Mouse (Mus musculus) lung, embryonic 16.5 days (tissue): ENCODE results near the gene Rplp0. TPM values are rescaled to one million over a fixed set of nuclear protein-coding genes. Genes with fewer than 3 reads are reported as not detected.
"Not testable (repeated sequence)": the region's sequence is repeated elsewhere in the genome, so short reads cannot be mapped to it uniquely, and the experiment has no call there.

ENCODE experiments used
- ATAC-seq: fragments of 200-750 bp; cut with Nextera tagmentation; 2 replicates; pipeline ENCODE4 v1.8.0; 2017; ENCODE audit warnings: low read depth, mild to moderate bottlenecking, moderate library complexity
- H3K27ac ChIP-seq: fragments of 300-500 bp; sonication (generic); 2 replicates; pipeline ENCODE4 v1.5.1; 2014; ENCODE audit warnings: mild to moderate bottlenecking, control low read depth, low read length
- H3K27me3 ChIP-seq: fragments of 300-500 bp; sonication (generic); 2 replicates; pipeline ENCODE4 v1.6.1; 2014; ENCODE audit warnings: low read depth, low read length, mixed read lengths; ENCODE audit not compliant: control insufficient read depth, insufficient read depth
- H3K36me3 ChIP-seq: fragments of 300-500 bp; sonication (generic); 2 replicates; pipeline ENCODE4 v1.6.1; 2014; ENCODE audit warnings: low read length; ENCODE audit not compliant: control insufficient read depth, insufficient read depth
- H3K4me1 ChIP-seq: fragments of 300-500 bp; sonication (generic); replicated peaks from 2 replicates; pipeline ENCODE4 v1.6.1; 2014; ENCODE audit warnings: low read length, mixed read lengths; ENCODE audit not compliant: control insufficient read depth, insufficient read depth
- H3K4me2 ChIP-seq: fragments of 300-500 bp; sonication (generic); 2 replicates; pipeline ENCODE4 v1.6.1; 2014; ENCODE audit warnings: low read depth, low read length, control low read depth
- H3K4me3 ChIP-seq: fragments of 300-500 bp; sonication (generic); 2 replicates; pipeline ENCODE4 v1.5.1; 2014; ENCODE audit warnings: mild to moderate bottlenecking, low read length, control low read depth
- H3K9ac ChIP-seq: fragments of 300-500 bp; sonication (generic); 2 replicates; pipeline ENCODE4 v1.6.1; 2014; ENCODE audit warnings: low read length, control low read depth
- H3K9me3 ChIP-seq: fragments of 300-500 bp; sonication (generic); 2 replicates; pipeline ENCODE4 v1.6.1; 2016; ENCODE audit warnings: low read length; ENCODE audit not compliant: control insufficient read depth
- WGBS: fragments of 180-500 bp; shearing (Covaris S2); extraction: QIAGEN DNeasy Blood & Tissue Kit; methylation state at CpG from one replicate; pipeline ENCODE4 v1.1.7; 2014; 5-methylcytosine and 5-hydroxymethylcytosine counted together
- polyA plus RNA-seq: library from polyadenylated mRNA; unstranded; fragments of >200 nt; fragmentation: Nextera tagmentation; extraction: Ambion mirVana; gene quantifications from 2 replicates; pipeline ENCODE4 v1.2.1, GENCODE M21; 2015

The Rplp0 gene
- polyA plus RNA-seq, 1 experiment from 2014 or later = 1,507 TPM

- WGBS = 89% methylated on average over 7 of the region's 7 CpGs
- H3K9me3 ChIP-seq = no peaks in the 10 kb centered on the region
- H3K4me1 ChIP-seq = peaks cover 16% of the 10 kb centered on the region
- H3K4me2 ChIP-seq = no peak overlapping the region
- H3K4me3 ChIP-seq = no peak overlapping the region
- ATAC-seq = no peak
- no peak overlapping the region for H3K9ac ChIP-seq
- no peaks in the 10 kb centered on the region for H3K27me3 ChIP-seq
- H3K27ac ChIP-seq = no peak overlapping the region
- H3K36me3 ChIP-seq = peaks cover 8% of the 10 kb centered on the region
Observed at GRCm38 (mm10) chr5:115571086-115571485, 11.8 kb downstream of the Rplp0 start.

DNA sequence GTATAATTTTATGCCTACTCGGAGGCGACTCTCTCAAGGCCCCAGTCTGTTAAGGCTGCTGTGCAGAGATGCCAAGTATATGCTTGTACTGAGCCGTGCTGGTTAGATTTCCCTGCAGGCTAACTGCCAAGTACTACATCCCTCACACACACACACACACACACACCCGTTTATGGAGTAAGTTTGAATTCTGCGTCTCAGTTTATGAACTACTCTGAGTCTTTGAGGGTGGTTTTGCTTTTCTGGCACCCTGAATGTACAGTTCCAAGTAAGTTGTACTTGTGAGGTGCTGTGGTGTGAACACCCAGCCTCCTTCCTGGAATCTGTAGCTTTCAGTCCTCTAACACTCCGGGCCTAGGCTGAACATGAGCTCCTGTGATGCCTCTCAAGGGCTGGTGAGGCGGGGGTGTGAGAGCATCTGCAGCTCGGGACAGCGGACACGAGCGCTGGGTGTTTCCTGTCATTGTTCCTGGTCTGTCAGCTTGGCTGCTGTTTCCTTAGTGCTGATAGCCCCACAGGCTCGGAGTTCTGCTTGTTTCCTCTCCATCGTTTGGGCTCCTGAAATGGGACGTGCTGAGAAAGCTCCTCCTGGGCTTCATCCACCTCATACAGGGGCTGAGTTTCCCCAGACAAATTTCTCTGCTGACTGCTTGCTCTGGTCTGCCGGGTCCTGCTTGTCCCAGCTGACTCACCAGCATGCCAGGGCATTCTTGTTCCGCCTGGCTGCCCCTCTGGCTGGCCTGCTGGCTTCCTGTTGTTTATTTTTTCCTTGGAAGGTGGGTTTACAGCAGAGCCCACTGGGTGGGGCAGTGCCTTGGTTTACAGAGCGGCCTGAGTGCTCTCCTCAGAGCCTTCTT, 13.6 kb downstream of the Rplp0 start:
- Histone ChIP-seq H3K27ac (peak overlapping the region; percentile 92), H3K36me3 (peaks cover 17% of the 10 kb centered on the region), H3K9me3 (no peaks in the 10 kb centered on the region), H3K4me3 (no peak overlapping the region), H3K9ac (0 out of 2 replicates have a peak overlapping the region, but pooled peaks have one; percentile 17), H3K4me2 (no peak overlapping the region), H3K27me3 (no peaks in the 10 kb centered on the region), H3K4me1 (peaks cover 13% of the 10 kb centered on the region)
- ATAC-seq = peak; percentile 78
- WGBS = 37% methylated on average over 17 of the region's 17 CpGs

- Histone ChIP-seq H3K4me1 (no peaks in the 10 kb centered on the region; the same call in 1 of the 2 replicates), H3K4me2 (no peak overlapping the region), H3K27ac (no peak overlapping the region), H3K9me3 (no peaks in the 10 kb centered on the region), H3K36me3 (peaks cover 26% of the 10 kb centered on the region), H3K4me3 (no peak overlapping the region), H3K27me3 (no peaks in the 10 kb centered on the region), H3K9ac (no peak overlapping the region)
- ATAC-seq = no peak
- 73% methylated on average over 8 of the region's 8 CpGs for WGBS
Observed at GRCm38 (mm10) chr5:115574992-115575391, 15.7 kb downstream of the Rplp0 start.

DNA sequence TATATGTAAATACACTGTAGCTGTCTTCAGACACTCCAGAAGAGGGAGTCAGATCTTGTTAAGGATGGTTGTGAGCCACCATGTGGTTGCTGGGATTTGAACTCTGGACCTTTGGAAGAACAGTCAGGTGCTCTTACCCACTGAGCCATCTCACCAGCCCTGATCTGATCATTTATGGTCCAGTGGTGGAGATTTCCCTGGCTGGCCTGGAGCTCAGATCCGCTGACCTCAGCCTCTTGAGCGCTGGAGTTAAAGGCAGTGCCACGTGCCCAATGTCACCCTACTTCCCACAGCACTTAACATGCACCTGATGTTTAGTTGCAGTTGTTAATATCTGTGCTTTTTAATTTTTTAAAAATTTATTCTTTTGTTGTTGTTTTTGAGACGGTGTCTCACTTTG, 18.4 kb downstream of the Rplp0 start:
- ATAC-seq, H3K4me2 ChIP-seq, H3K9ac ChIP-seq, H3K4me3 ChIP-seq, H3K27me3 ChIP-seq, H3K4me1 ChIP-seq, H3K9me3 ChIP-seq, H3K27ac ChIP-seq: not testable (repeated sequence)
- 97% methylated on average over 4 of the region's 4 CpGs for WGBS
- H3K36me3 ChIP-seq = peaks cover 53% of the 10 kb centered on the region

- H3K9ac ChIP-seq = no peak overlapping the region
Observed at GRCm38 (mm10) chr5:115578922-115579321, 19.7 kb downstream of the Rplp0 start.

DNA sequence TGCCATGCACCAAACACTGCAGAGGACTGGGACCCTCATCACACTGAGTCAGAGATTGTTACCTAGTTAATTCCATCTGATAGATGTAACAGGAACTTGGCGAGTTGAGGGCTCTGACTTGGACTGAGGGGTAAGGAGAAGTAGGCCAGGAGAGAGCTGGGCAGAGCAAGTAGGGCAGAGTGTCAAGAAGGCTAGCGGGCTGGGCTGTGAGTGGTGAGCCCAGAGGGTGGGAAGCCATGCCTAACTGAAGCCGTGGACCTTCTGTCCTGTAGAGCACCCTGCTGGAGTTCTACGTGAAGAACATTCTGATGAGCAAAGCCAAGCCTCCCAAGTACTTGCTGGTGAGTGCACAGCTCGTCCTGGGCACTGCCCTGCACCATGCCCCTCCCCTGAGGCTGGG, 20.1 kb downstream of the Rplp0 start:
- Histone ChIP-seq H3K27ac (no peak overlapping the region), H3K9me3 (peaks cover 11% of the 10 kb centered on the region), H3K4me3 (no peak overlapping the region), H3K4me1 (no peaks in the 10 kb centered on the region), H3K9ac (no peak overlapping the region), H3K36me3 (peaks cover 68% of the 10 kb centered on the region), H3K4me2 (no peak overlapping the region), H3K27me3 (no peaks in the 10 kb centered on the region)
- ATAC-seq = no peak
- 88% methylated on average over 5 of the region's 5 CpGs for WGBS

More at GRCm38 (mm10) chr5:115578922-115579321, 19.7 kb downstream of the Rplp0 start:
- Histone ChIP-seq H3K4me1 (no peaks in the 10 kb centered on the region), H3K27me3 (no peaks in the 10 kb centered on the region), H3K4me3 (no peak overlapping the region), H3K27ac (no peak overlapping the region), H3K36me3 (peaks cover 65% of the 10 kb centered on the region), H3K9me3 (peaks cover 11% of the 10 kb centered on the region), H3K4me2 (no peak overlapping the region)
- ATAC-seq = no peak
- WGBS = 87% methylated on average over 14 of the region's 14 CpGs

DNA sequence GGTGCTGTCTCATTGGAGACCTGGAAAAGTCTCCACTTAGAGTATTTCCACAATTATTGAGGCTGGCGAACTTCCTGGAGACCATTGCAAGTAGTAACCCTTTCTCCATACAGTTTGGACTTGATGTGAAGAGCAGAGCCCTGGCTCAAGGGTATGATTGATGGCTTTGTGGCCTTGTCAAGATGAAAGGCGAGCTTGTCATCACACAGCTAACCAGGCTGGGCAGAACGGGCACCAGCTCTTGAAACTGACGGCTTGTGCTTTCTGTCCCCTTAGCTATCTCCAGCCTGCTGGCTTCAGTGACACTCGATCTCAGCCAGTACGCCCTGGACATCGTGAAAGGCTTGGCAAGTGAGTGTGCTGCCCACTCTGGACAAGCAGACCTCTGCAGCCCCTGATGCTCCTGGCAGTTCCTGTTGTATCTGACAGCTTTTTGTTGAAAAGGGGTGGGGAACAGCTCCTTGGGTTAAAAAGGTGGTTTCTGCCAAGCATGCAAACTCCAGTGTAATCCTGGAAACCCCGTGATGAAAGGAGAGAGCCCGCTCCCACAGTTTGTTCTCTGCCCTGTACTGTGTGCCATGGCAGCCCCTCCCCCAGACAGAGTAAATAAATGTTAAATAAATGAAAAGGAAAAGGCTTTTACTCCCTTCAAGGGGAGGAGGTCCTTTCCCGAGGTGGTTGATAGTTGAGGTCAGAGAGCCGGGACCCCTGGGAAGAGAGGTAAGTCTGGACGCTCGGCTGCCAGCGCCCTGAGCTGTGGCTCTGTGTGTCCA, 21.1 kb downstream of the Rplp0 start:
- Histone ChIP-seq H3K27me3 (no peaks in the 10 kb centered on the region), H3K4me3 (no peak overlapping the region), H3K36me3 (peaks cover 76% of the 10 kb centered on the region), H3K27ac (no peak overlapping the region), H3K4me2 (no peak overlapping the region), H3K9me3 (peaks cover 11% of the 10 kb centered on the region), H3K9ac (no peak overlapping the region), H3K4me1 (no peaks in the 10 kb centered on the region)
- no peak for ATAC-seq
- WGBS = 74% methylated on average over 14 of the region's 14 CpGs

- H3K27ac ChIP-seq = no peak overlapping the region
- H3K4me2 ChIP-seq = no peak overlapping the region
- H3K4me1 ChIP-seq = no peaks in the 10 kb centered on the region
- WGBS = 90% methylated on average over 9 of the region's 9 CpGs
- H3K36me3 ChIP-seq = peaks cover 72% of the 10 kb centered on the region
- no peaks in the 10 kb centered on the region for H3K27me3 ChIP-seq
- H3K4me3 ChIP-seq = no peak overlapping the region
- H3K9ac ChIP-seq = no peak overlapping the region
- H3K9me3 ChIP-seq = peaks cover 11% of the 10 kb centered on the region
- no peak for ATAC-seq
Observed at GRCm38 (mm10) chr5:115581662-115582061, 22.4 kb downstream of the Rplp0 start.

- no peak overlapping the region for H3K27ac ChIP-seq
- peaks cover 76% of the 10 kb centered on the region for H3K36me3 ChIP-seq
- no peak overlapping the region for H3K4me2 ChIP-seq
- H3K27me3 ChIP-seq = no peaks in the 10 kb centered on the region
- H3K9me3 ChIP-seq = peaks cover 11% of the 10 kb centered on the region
- H3K4me1 ChIP-seq = no peaks in the 10 kb centered on the region
- 86% methylated on average over 12 of the region's 12 CpGs for WGBS
- H3K4me3 ChIP-seq = no peak overlapping the region
- no peak for ATAC-seq
- H3K9ac ChIP-seq = no peak overlapping the region
Observed at GRCm38 (mm10) chr5:115585616-115586015, 26.3 kb downstream of the Rplp0 start.
